In the genomic region with DNA sequence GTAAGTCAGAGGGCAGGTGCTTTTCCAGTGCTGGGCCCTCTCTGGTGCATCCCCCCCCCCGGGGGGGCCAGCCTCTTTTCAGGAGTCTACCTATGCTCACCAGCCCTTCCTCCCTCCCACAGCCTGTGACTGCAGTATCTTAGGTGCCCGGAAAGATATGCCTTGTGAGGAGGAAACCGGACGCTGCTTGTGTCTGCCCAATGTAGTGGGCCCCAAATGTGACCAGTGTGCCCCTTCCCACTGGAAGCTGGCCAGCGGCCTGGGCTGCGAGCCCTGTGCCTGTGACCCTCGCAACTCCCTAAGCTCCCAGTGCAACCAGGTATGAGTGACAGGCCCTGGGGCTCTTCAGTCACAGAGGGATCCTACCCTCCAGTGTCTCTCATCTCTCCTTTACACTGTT, we compare ENCODE assay signal across 14 mouse cellular contexts. TPM values are rescaled to one million over a fixed set of nuclear protein-coding genes. Genes with fewer than 3 reads are reported as not detected.
DNase-seq lines count a peak whose midpoint lies in the region; ATAC-seq lines count a peak whose summit lies in the region.
"Had no signal": no experiment of that assay in that cellular context is flagged by ENCODE, and none has a peak within 500 bp of the region (broad histone marks: within the 10 kb centered on the region; RNA-seq: fewer than 3 reads in every experiment).

No protein-coding gene starts in this region.

- H3K9ac ChIP-seq in heart, embryonic 13.5 days = peak overlapping the region; percentile 59
- H3K9ac ChIP-seq in lung, embryonic 16.5 days (ENCODE audit: low read length) = no peak overlapping the region
- H3K9ac ChIP-seq: hindbrain, embryonic 15.5 days; kidney, embryonic 15.5 days; liver, embryonic 12.5 days; lung, embryonic 15.5 days had no signal

- 72% methylated on average over 7 of the region's 7 CpGs for WGBS in heart, embryonic 13.5 days
- 74% methylated on average over 7 of the region's 7 CpGs for WGBS in lung, embryonic 16.5 days
- WGBS in limb, embryonic 10.5 days = 83% methylated on average over 7 of the region's 7 CpGs

- no peaks in the 10 kb centered on the region for H3K36me3 ChIP-seq in heart, embryonic 13.5 days
- H3K36me3 ChIP-seq in lung, embryonic 16.5 days (ENCODE audit: control insufficient read depth, insufficient read depth, low read length) = no peaks in the 10 kb centered on the region
- H3K36me3 ChIP-seq in limb, embryonic 10.5 days = no peaks in the 10 kb centered on the region
- H3K36me3 ChIP-seq: hindbrain, embryonic 15.5 days; kidney, embryonic 15.5 days; liver, embryonic 12.5 days; lung, embryonic 15.5 days had no signal

- H3K27me3 ChIP-seq in heart, embryonic 13.5 days (replicated peaks) = no peaks in the 10 kb centered on the region; the same call in 1 of the 2 replicates
- no peaks in the 10 kb centered on the region for H3K27me3 ChIP-seq in lung, embryonic 16.5 days (ENCODE audit: control insufficient read depth, insufficient read depth, low read depth, low read length)
- H3K27me3 ChIP-seq in limb, embryonic 10.5 days (ENCODE audit: low read depth, poor library complexity, severe bottlenecking) = no peaks in the 10 kb centered on the region
- H3K27me3 ChIP-seq: hindbrain, embryonic 15.5 days; kidney, embryonic 15.5 days; lung, embryonic 15.5 days had no signal

- no peak overlapping the region for H3K4me2 ChIP-seq in heart, embryonic 13.5 days
- no peak overlapping the region for H3K4me2 ChIP-seq in lung, embryonic 16.5 days (ENCODE audit: low read depth, low read length)
- H3K4me2 ChIP-seq: hindbrain, embryonic 15.5 days; kidney, embryonic 15.5 days; liver, embryonic 12.5 days; lung, embryonic 15.5 days had no signal

- no peak overlapping the region for H3K4me3 ChIP-seq in heart, embryonic 13.5 days
- no peak overlapping the region for H3K4me3 ChIP-seq in lung, embryonic 16.5 days (ENCODE audit: low read length)
- H3K4me3 ChIP-seq in limb, embryonic 10.5 days = no peak overlapping the region
- H3K4me3 ChIP-seq: erythroblast, embryonic 14.5 days; hindbrain, embryonic 15.5 days; kidney, embryonic 15.5 days; liver, embryonic 12.5 days; lung, embryonic 15.5 days had no signal

- peaks cover 64% of the 10 kb centered on the region for H3K4me1 ChIP-seq in heart, embryonic 13.5 days
- no peaks in the 10 kb centered on the region for H3K4me1 ChIP-seq in lung, embryonic 16.5 days (replicated peaks; ENCODE audit: control insufficient read depth, insufficient read depth, low read length)
- peaks cover 18% of the 10 kb centered on the region for H3K4me1 ChIP-seq in limb, embryonic 10.5 days
- H3K4me1 ChIP-seq: liver, embryonic 12.5 days; lung, embryonic 15.5 days had no signal

- ATAC-seq in heart, embryonic 13.5 days (ENCODE audit: extremely low read depth, insufficient number of reproducible peaks, low FRiP score, low TSS enrichment) = no peak
- peak; percentile 8; the same call in 1 of the 2 replicates for ATAC-seq in lung, embryonic 16.5 days (ENCODE audit: low read depth)

- H3K9me3 ChIP-seq in heart, embryonic 13.5 days = no peaks in the 10 kb centered on the region
- H3K9me3 ChIP-seq in lung, embryonic 16.5 days (ENCODE audit: control insufficient read depth, low read length) = no peaks in the 10 kb centered on the region
- H3K9me3 ChIP-seq in limb, embryonic 10.5 days (replicated peaks) = no peaks in the 10 kb centered on the region
- H3K9me3 ChIP-seq: hindbrain, embryonic 15.5 days; kidney, embryonic 15.5 days; liver, embryonic 12.5 days; lung, embryonic 15.5 days had no signal

- H3K27ac ChIP-seq in heart, embryonic 13.5 days (replicated peaks) = no peak overlapping the region; the same call in 1 of the 2 replicates
- no peak overlapping the region for H3K27ac ChIP-seq in lung, embryonic 16.5 days (ENCODE audit: low read length)
- H3K27ac ChIP-seq in limb, embryonic 10.5 days = 0 out of 2 replicates have a peak overlapping the region, but pooled peaks have one; percentile 14
- H3K27ac ChIP-seq: hindbrain, embryonic 15.5 days; kidney, embryonic 15.5 days; liver, embryonic 12.5 days; lung, embryonic 15.5 days had no signal

- DNase-seq in cerebellum, postnatal 10 days = peak; percentile 55 to 64
- no peak for DNase-seq in cerebellum, adult 8-10 months
- no peak for DNase-seq in heart, postnatal 36 days
- DNase-seq in lung, adult 18-20 months = no peak
- no peak for DNase-seq in limb, embryonic 10.5 days (ENCODE audit: low spot score)
- DNase-seq in frontal cortex, postnatal 10 days (ENCODE audit: low spot score in 2 of 2) = no peak

- intact Hi-C loops in heart, postnatal 36 days (cut with DNase I) = loop anchor here (1.0 kb wide), 2 partner anchors 33 to 46 kb away; no protein-coding TSS in a partner anchor

RNA-seq across cellular contexts. Expression of gene Camk1g, which starts 39.5 kb away (rescaled TPM):
- polyA plus RNA-seq in heart, embryonic 13.5 days (2015; fragmentation: Nextera tagmentation; extraction: Ambion mirVana) = 7.5 and 8.3 TPM in 2 replicates
- 1 to 10 TPM in 1 of 2 experiments, not detected in 1; 1.0 TPM for total RNA-seq in heart, postnatal 36 days (2021)
- 43.2 and 45.0 TPM in 2 replicates for polyA plus RNA-seq in lung, embryonic 16.5 days (2015; fragmentation: Nextera tagmentation; extraction: Ambion mirVana)
- 8.2 and 13.2 TPM in 2 replicates for polyA plus RNA-seq in limb, embryonic 10.5 days (2016; fragmentation: Nextera tagmentation; extraction: Ambion mirVana)
- total RNA-seq: monocyte, adult 5-6 weeks had no signal
- polyA plus RNA-seq: erythroblast, embryonic 14.5 days had no signal

RNA-seq across cellular contexts. Expression of gene G0s2, which starts 57.6 kb away (rescaled TPM):
- polyA plus RNA-seq in heart, embryonic 13.5 days (2015; fragmentation: Nextera tagmentation; extraction: Ambion mirVana) = 50.8 and 60.1 TPM in 2 replicates
- 10 to 100 TPM; 53.6 to 57.8 TPM for total RNA-seq in heart, postnatal 36 days (2021)
- 263 and 312 TPM in 2 replicates for polyA plus RNA-seq in lung, embryonic 16.5 days (2015; fragmentation: Nextera tagmentation; extraction: Ambion mirVana)
- 4.6 and 6.3 TPM in 2 replicates for polyA plus RNA-seq in limb, embryonic 10.5 days (2016; fragmentation: Nextera tagmentation; extraction: Ambion mirVana)

Comparison
In these comparisons a context has a peak if more than half of its experiments do, and no peak if none do; other contexts are left out.
1. DNase-seq: peak in cerebellum, postnatal 10 days (2 of 2); none in cerebellum, adult 8-10 months (single experiment), heart, postnatal 36 days (0 of 2), lung, adult 18-20 months (0 of 2), limb, embryonic 10.5 days (single experiment) and frontal cortex, postnatal 10 days (0 of 2).